Mouse (Mus musculus) cerebellum, adult 11-12 months (tissue): ENCODE data around the gene Cntd1.

Experiments used
- DNase-seq: peaks from one replicate; pipeline ENCODE4 v3.0.0; 2022

The Cntd1 gene

DNA sequence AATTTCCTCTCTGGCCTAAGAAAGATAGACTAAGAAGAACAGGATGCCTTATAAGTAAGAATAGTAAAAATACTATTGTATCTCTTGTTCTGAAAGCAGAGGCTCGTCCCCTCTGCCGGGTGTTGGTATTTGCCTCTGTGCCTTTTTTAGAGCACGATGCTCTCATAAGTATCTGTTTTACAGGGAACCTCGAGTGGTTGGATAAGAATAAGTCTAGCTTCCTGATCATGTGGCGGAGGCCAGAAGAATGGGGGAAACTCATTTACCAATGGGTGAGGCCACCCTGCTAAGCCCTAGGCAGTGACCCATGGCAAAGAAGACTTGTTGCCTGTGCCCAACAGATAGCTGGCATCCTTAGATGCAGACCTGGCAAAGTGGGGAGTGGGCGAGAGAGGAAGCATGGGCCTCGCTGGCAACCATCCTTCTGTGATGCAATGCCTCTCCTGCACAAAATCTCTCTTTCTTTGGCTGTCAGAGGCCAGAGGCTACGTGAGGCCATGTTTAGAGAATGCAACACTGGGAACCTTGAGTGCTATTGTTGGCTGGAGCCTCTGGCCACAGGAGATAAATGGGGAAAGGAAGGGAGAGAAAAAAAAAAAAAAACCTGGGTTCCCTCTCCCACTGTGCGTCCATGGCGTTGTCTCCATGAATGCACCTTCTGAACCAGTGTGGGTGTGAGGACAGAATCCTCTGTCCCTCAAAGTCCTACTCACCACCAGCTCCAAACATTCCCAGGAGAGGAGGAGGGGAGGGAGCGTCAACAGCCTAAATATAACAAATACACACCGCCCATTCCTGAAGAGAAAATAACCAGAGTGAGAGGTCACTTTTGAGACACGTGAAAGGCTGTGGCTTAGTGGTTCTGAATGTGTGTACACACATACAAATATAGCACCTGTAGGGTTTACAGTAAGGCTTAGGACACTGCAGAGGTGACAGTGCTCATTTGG, 22.7 kb upstream of the Cntd1 start:
- DNase-seq, result no peak

DNA sequence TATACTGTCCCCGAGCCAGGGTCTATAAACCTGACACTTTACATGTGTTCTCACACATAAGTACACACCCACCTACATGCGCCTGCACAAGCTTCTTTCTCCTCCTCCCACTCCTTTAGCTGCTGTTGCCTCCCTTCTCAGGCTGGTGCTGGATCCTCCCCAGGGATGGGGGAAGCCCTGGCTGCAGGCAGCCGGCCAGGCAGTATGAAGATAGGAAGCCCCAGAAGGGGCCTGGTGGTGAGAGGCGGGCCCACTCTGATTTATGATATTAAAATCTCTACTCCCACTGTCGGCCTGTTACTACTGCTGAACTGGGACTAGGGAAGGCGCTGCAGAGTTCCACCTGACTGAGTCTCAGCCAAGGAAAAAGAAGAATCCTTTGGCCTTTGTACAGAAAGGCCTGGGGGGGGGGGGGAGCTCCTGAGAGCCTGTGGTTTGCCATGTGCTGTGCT, 19.5 kb upstream of the Cntd1 start:
- DNase-seq, result no peak

GRCm38 (mm10) chr11:101259948-101260825, 18.6 kb upstream of the Cntd1 start, which contains the start of gene Wnk4:
Gene Wnk4 (plus strand): TSS chr11:101260567.
- DNase-seq, result no peak

GRCm38 (mm10) chr11:101260826-101261380, 17.9 kb upstream of the Cntd1 start:
- DNase-seq, result no peak

DNA sequence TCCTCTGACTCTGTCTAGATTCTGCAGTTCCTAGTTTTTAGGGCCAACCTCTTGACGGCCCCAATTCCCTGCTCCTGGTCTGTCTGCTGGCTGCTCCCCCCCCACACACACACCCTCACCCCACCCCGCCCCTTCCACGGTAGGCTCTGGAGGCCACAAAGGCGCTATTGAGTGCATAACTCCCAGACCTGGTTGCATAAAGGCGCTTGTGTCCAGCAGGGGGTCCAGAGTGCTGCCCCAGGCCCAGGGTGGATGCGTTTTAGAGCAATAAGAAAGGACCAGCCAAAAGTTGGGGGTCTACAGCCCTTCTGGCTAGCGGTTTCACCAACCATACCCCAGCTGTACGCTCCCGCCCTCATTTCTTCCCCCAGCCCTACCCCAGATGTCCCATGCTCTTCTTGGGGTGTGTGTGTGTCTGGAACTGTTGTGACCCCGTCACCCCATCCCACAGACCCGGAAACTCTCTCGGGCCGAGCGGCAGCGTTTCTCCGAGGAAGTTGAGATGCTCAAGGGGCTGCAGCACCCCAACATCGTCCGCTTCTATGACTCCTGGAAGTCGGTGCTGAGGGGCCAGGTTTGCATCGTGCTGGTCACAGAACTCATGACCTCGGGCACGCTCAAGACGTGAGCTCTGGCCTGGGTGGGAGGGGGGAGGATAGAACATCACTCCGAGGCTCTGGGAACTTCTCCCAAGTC, 16.4 kb upstream of the Cntd1 start:
- no peak for DNase-seq

GRCm38 (mm10) chr11:101263138-101263988, 15.4 kb upstream of the Cntd1 start:
- DNase-seq, result no peak

DNA sequence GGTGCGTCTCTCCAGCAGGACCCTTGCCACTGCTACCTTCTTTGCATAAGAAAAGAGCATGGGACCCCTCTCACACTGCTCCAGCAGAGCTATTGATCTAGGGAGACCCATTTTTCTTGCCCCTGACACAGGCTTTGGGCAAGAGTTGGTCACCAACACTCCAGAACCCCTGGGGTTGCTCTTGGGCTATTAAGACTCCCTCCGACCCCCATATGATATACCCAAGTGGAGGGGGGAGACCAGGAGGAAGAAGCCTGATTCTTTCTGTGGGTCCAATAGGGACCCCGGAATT, 14.9 kb upstream of the Cntd1 start:
- no peak for DNase-seq

- DNase-seq, result no peak
Measured at GRCm38 (mm10) chr11:101264954-101265471, 13.8 kb upstream of the Cntd1 start.

GRCm38 (mm10) chr11:101265906-101266305, 12.9 kb upstream of the Cntd1 start:
- no peak for DNase-seq

DNA sequence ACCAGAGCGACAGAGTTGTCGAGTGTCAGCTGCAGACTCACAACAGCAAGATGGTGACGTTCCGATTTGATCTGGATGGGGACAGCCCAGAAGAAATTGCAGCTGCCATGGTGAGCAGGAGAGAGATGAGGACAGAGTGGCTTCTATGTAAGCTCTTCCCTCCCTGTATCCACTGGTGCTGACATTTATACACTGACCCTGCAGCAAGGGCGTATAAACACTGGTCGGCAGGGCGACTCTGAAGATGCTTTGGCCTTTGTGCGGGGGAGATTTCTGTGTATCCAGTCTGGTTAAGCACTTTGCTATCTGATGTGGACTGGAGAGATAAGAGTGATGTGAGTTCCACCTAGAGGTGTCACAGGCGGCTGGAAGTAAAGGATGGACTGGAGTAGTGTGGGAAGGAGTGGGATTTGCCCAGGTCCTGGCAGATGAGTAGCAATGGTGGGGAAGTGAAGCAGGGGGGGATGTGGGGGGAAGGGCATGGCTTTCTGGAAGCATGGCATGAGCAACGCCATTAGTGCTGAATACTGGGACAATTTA, 9.2 kb upstream of the Cntd1 start:
- no peak for DNase-seq

DNA sequence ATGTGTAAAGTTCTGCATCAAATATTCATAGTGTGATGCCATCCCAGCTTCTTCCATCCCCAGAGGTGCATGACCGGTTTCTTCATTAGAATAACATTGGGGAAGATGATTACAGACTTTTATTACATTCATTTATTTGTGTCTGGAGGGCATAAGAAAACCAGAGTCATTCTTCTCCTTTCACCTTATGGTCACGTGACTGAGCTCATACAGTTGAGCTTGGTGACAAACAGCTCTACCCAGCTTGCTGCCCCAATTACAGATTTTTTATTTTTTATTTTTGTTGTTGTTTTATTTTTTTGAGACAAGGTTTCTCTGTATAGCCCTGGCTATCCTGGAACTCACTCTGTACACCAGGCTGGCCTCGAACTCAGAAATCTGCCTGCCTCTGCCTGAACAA, 6.4 kb upstream of the Cntd1 start:
- no peak for DNase-seq

DNA sequence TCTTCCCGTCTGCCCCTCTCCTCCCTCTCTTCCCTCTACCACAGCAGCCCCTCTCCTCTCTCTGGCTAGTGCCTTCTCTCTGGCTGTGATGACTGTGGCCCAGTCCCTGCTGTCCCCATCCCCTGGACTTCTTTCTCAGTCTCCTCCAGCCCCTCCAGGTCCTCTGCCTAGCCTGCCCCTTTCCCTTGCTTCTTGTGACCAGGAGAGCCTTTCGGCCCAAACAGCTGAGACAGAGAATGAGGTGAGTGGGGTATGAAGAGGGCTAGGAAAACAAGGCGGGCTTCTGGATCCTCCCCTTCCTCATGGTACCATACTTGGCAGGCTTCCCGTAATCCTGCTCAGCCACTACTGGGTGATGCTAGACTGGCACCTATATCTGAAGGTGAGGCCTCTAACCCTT, 3.5 kb upstream of the Cntd1 start:
- DNase-seq, result no peak

DNA sequence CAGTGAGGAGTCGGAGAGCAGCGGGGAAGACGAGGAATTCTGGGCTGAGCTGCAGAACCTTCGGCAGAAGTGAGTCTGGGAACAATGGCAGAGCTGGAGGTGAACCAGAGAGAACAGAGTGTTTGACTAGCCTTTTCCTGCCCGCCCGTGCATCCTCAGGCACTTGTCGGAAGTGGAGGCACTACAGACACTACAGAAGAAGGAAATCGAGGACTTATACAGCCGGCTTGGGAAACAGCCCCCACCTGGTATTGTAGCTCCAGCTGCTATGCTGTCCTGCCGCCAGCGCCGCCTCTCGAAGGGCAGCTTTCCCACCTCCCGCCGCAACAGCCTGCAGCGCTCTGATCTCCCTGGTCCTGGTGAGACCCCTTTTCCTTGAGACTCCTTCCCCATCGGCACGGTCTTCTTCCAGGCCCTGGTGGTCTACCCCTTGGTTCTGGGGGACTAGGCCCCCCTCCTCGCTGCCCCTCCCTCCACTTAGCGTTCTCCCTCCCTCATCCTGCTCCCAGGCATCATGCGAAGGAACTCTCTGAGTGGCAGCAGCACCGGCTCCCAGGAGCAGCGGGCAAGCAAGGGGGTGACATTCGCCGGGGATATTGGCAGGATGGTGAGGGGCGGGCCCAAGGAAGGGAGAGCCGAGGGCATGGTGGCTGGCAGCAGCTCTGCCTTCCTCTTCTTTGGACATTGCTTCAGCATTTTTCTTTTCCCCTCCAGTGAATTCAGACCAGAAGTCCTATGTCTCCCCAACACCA, 2.3 kb upstream of the Cntd1 start:
- no peak for DNase-seq

DNA sequence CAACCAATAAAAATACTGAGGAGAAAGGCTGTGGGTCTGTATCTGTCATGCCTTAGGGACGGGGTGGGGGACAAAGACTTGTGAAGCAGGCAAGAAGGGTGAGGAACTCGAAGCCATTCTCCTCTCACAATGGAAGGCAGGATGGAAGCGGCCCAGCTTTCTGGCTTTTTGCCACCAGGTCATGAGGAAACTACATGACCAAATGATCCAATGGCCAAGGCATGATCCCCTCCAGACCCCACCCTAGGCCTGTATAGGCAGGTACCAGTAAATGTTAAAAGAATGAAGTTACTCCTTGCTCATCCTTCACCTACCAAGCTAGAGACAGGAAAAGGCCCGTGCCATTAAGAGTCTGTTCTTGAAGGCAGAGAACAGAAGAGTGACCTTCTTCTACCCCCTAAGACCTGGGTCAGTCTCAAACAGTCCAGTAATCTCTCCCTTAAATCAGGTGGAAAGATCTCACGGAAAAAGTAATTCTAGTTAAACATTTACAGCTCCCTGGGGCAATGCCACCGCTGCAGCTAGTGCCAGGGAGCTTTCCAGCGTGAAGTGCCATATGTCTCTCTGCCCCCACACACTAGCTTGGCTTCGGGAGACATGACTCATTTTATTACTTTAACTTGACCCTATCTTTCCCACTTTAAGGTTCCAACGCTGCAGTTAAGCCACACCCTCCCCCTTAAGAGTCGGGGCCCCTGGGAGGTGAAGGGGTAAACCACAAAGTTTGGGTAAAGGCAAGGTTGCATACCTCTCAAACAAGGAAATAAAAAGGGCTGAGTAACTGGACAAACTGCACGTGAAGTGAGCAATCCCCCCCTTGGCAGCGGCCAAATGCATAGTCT, 1.2 kb upstream of the Cntd1 start:
- DNase-seq, result no peak

- no peak for DNase-seq
Measured at GRCm38 (mm10) chr11:101279193-101279569, 369 bp downstream of the Cntd1 start.

- no peak for DNase-seq
Measured at GRCm38 (mm10) chr11:101280837-101281236, 2.0 kb downstream of the Cntd1 start.

DNA sequence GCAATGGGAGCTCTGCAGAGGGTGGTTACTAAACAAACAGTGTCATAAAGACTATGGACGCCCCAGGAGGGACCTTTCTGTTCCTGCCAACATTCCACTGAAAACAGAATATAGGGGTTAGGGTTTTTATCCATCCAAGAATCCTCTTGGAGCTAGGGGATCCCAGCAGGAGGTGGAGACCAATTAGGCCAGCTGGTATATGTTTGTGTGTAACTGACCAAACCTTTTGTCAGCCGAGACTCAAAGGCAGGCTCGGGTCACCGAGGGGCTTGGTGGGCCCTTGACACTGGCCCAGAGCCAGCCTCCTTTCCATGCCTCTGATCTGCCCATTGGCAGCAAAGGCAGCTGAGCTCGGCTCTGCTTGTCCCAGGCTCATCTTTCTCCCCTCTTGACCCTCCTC, 4.1 kb downstream of the Cntd1 start:
- no peak for DNase-seq

GRCm38 (mm10) chr11:101283805-101284204, 5.0 kb downstream of the Cntd1 start:
- no peak for DNase-seq

DNA sequence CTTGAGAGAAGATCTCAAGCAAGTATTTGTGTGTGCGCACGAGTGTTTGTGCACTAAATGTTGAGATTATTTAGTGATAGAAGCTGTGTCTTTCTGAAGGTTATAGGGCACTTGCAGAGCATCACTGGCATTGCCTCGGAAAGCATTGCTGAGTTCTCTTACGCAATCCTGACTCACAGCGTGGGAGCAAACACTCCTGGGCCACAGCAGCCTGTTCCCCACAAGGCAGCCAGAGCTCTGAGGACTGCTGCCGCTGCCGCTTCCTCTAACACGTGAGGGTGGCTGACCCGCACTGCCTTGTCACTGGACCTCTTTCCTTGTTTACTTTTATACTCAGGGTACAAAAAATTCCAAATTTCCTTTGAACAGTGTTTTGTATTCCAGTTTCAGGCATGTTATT, 8.5 kb downstream of the Cntd1 start:
- no peak for DNase-seq

DNA sequence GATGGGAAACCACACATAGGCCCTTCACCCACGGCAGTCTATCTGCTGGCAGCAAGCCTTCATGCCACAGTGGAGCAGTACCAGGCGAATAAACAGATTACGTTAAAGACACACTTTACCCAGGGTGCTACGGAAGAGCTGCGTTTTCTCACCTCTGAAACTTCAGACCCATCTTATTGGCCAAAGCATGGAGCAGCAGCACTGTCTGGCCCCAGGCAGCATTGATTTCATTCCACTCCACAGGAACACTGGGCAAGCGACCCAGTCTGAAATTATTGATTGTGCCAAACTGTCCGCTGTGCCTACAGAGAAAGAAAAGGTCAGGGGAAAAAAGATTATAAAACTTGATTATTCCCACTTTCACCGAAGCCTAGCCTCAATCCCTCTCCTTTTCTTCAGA, 12.4 kb downstream of the Cntd1 start:
- no peak for DNase-seq
